17 mouse cellular contexts compared by ENCODE assay signal in genomic region chr11:21221396-21221795, GRCm38 (mm10).
"Had no signal": no experiment of that assay in that cellular context is flagged by ENCODE, and none has a peak within 500 bp of the region (broad histone marks: within the 10 kb centered on the region; RNA-seq: fewer than 3 reads in every experiment).

No protein-coding gene starts in this region.

- H3K27me3 ChIP-seq: limb, embryonic 12.5 days; limb, embryonic 15.5 days; liver, embryonic 13.5 days; megakaryocyte, embryonic 14.5 days; midbrain, embryonic 13.5 days; neural tube, embryonic 13.5 days; stomach, embryonic 15.5 days had no signal

- H3K4me2 ChIP-seq: limb, embryonic 12.5 days; limb, embryonic 15.5 days; liver, embryonic 13.5 days; midbrain, embryonic 13.5 days; neural tube, embryonic 13.5 days; stomach, embryonic 15.5 days had no signal

- ATAC-seq: midbrain, embryonic 13.5 days; midbrain, embryonic 16.5 days had no signal

- H3K9me3 ChIP-seq: limb, embryonic 12.5 days; limb, embryonic 15.5 days; liver, embryonic 13.5 days; megakaryocyte, embryonic 14.5 days; midbrain, embryonic 10.5 days; midbrain, embryonic 13.5 days; neural tube, embryonic 13.5 days; stomach, embryonic 15.5 days had no signal

- H3K4me1 ChIP-seq: limb, embryonic 12.5 days; limb, embryonic 15.5 days; midbrain, embryonic 10.5 days; midbrain, embryonic 13.5 days; neural tube, embryonic 13.5 days; stomach, embryonic 15.5 days had no signal

- H3K4me3 ChIP-seq: limb, embryonic 12.5 days; limb, embryonic 15.5 days; liver, embryonic 13.5 days; megakaryocyte, embryonic 14.5 days; midbrain, embryonic 10.5 days; midbrain, embryonic 13.5 days; myocyte; neural tube, embryonic 13.5 days; stomach, embryonic 15.5 days had no signal

- H3K9ac ChIP-seq: limb, embryonic 12.5 days; limb, embryonic 15.5 days; liver, embryonic 13.5 days; midbrain, embryonic 13.5 days; neural tube, embryonic 13.5 days; stomach, embryonic 15.5 days had no signal

- H3K27ac ChIP-seq: limb, embryonic 12.5 days; limb, embryonic 15.5 days; liver, embryonic 13.5 days; midbrain, embryonic 10.5 days; midbrain, embryonic 13.5 days; neural tube, embryonic 13.5 days; stomach, embryonic 15.5 days had no signal

- H3K36me3 ChIP-seq: limb, embryonic 12.5 days; limb, embryonic 15.5 days; liver, embryonic 13.5 days; midbrain, embryonic 10.5 days; midbrain, embryonic 13.5 days; neural tube, embryonic 13.5 days; stomach, embryonic 15.5 days had no signal

- DNase-seq: kidney, adult 11 months; kidney, adult 8-10 months; kidney, postnatal 14 days; kidney, postnatal 4 days; left cerebral cortex, postnatal 4 days; liver, embryonic 13.5 days; lung, adult 2 months; thymus, postnatal 25 days had no signal
